In genomic region chr4:152108673-152109072, GRCm38 (mm10) we compare ENCODE assay signal across 9 mouse cellular contexts. TPM values are rescaled to one million over a fixed set of nuclear protein-coding genes. Genes with fewer than 3 reads are reported as not detected.
A peak's percentile ranks its signal among the peaks of the same experiment; 100 is the strongest.
DNase-seq lines count a peak whose midpoint lies in the region; ATAC-seq and TF ChIP-seq lines count a peak whose summit lies in the region.
"Had no signal": no experiment of that assay in that cellular context is flagged by ENCODE, and none has a peak within 500 bp of the region (broad histone marks: within the 10 kb centered on the region; RNA-seq: fewer than 3 reads in every experiment).

No protein-coding gene starts in this region.

- no peak overlapping the region for H3K9ac ChIP-seq in forebrain, postnatal 0 days
- no peak overlapping the region for H3K9ac ChIP-seq in kidney, embryonic 15.5 days
- H3K9ac ChIP-seq in midbrain, embryonic 16.5 days (ENCODE audit: low read depth, low read length), result peak overlapping the region; percentile 53; the same call in 1 of the 2 replicates

- peaks cover 13% of the 10 kb centered on the region for H3K4me1 ChIP-seq in forebrain, postnatal 0 days (ENCODE audit: insufficient read depth)
- peaks cover 40% of the 10 kb centered on the region for H3K4me1 ChIP-seq in kidney, embryonic 15.5 days
- H3K4me1 ChIP-seq in midbrain, embryonic 16.5 days (ENCODE audit: control insufficient read depth, insufficient read depth, low read length), result peaks cover 16% of the 10 kb centered on the region

- H3K27me3 ChIP-seq in forebrain, postnatal 0 days (ENCODE audit: insufficient read depth, low read length), result no peaks in the 10 kb centered on the region
- H3K27me3 ChIP-seq in kidney, embryonic 15.5 days, result no peaks in the 10 kb centered on the region
- H3K27me3 ChIP-seq in midbrain, embryonic 16.5 days (ENCODE audit: control insufficient read depth, insufficient read depth, low read depth, low read length), result peaks cover 3% of the 10 kb centered on the region; the same call in 1 of the 2 replicates

- no peak for ATAC-seq in forebrain, postnatal 0 days
- no peak for ATAC-seq in kidney, embryonic 15.5 days (replicated peaks; ENCODE audit: low FRiP score)
- peak; percentile 15; the same call in 1 of the 2 replicates for ATAC-seq in midbrain, embryonic 16.5 days
- no peak for ATAC-seq in activated CD4-positive, CD25-positive, alpha-beta regulatory T cell, adult 4 months

- H3K4me2 ChIP-seq in forebrain, postnatal 0 days (ENCODE audit: low read depth), result peak overlapping the region; percentile 53
- peak overlapping the region; percentile 71 for H3K4me2 ChIP-seq in kidney, embryonic 15.5 days
- H3K4me2 ChIP-seq in midbrain, embryonic 16.5 days (ENCODE audit: low read length), result peak overlapping the region; percentile 56

- peaks cover 30% of the 10 kb centered on the region for H3K36me3 ChIP-seq in forebrain, postnatal 0 days (ENCODE audit: insufficient read depth)
- H3K36me3 ChIP-seq in kidney, embryonic 15.5 days, result peaks cover 84% of the 10 kb centered on the region
- peaks cover 7% of the 10 kb centered on the region for H3K36me3 ChIP-seq in midbrain, embryonic 16.5 days (ENCODE audit: control insufficient read depth, insufficient read depth, low read length)

- H3K9me3 ChIP-seq in forebrain, postnatal 0 days (ENCODE audit: low read length), result no peaks in the 10 kb centered on the region
- H3K9me3 ChIP-seq in kidney, embryonic 15.5 days (replicated peaks), result no peaks in the 10 kb centered on the region
- no peaks in the 10 kb centered on the region for H3K9me3 ChIP-seq in midbrain, embryonic 16.5 days (replicated peaks; ENCODE audit: control insufficient read depth, low read length, poor library complexity, severe bottlenecking)

- H3K4me3 ChIP-seq in layer of hippocampus, adult 2 months, result no peak overlapping the region
- no peak overlapping the region; the same call in 1 of the 2 replicates for H3K4me3 ChIP-seq in forebrain, postnatal 0 days (ENCODE audit: low read depth, low read length)
- H3K4me3 ChIP-seq in kidney, embryonic 15.5 days (replicated peaks), result peak overlapping the region; percentile 43
- peak overlapping the region; percentile 31 for H3K4me3 ChIP-seq in midbrain, embryonic 16.5 days (ENCODE audit: low read depth, low read length)

- no peak for TF ChIP-seq CTCF in layer of hippocampus, adult 2 months (conservative IDR thresholded peaks at IDR 0.05)
- no peak for TF ChIP-seq CTCF in forebrain, postnatal 0 days (IDR thresholded peaks at IDR 0.05; ENCODE audit: low read depth)

- WGBS in forebrain, postnatal 0 days, result 89% methylated on average over 5 of the region's 5 CpGs
- 69% methylated on average over 5 of the region's 5 CpGs for WGBS in kidney, embryonic 15.5 days
- 80% methylated on average over 5 of the region's 5 CpGs for WGBS in midbrain, embryonic 16.5 days

- no peak for DNase-seq in layer of hippocampus, adult 2 months (ENCODE audit: low spot score in 2 of 2)
- no peak for DNase-seq in layer of hippocampus, postnatal 10 days (ENCODE audit: low spot score in 2 of 2)
- no peak for DNase-seq in forebrain, postnatal 0 days
- DNase-seq in urinary bladder, adult 2 months (ENCODE audit: low spot score), result no peak

- H3K27ac ChIP-seq in layer of hippocampus, adult 2 months, result peak overlapping the region; percentile 64; the same call in 1 of the 2 replicates
- H3K27ac ChIP-seq in forebrain, postnatal 0 days (ENCODE audit: low read depth, low read length), result no peak overlapping the region
- H3K27ac ChIP-seq in kidney, embryonic 15.5 days, result peak overlapping the region; percentile 98
- H3K27ac ChIP-seq in midbrain, embryonic 16.5 days (ENCODE audit: low read length), result peak overlapping the region; percentile 68; the same call in 1 of the 2 replicates

RNA-seq across cellular contexts. Expression of gene Tnfrsf25, which starts 7.1 kb away (rescaled TPM):
- total RNA-seq in layer of hippocampus, adult 2 months (2021), result 10 to 100 TPM; 22.7 to 48.4 TPM
- total RNA-seq in layer of hippocampus, postnatal 10 days (2021), result 10 to 100 TPM; 14.0 to 15.1 TPM
- total RNA-seq in forebrain, postnatal 0 days (2014; rRNA removed), result 1.4 TPM in 1 of 2 replicates, not detected in the other
- polyA plus RNA-seq in forebrain, postnatal 0 days (2015; fragmentation: Nextera tagmentation; extraction: Ambion mirVana), result 0.19 and 0.30 TPM in 2 replicates
- polyA plus RNA-seq in kidney, embryonic 15.5 days (2015; fragmentation: Nextera tagmentation; extraction: Ambion mirVana), result 1.5 and 2.4 TPM in 2 replicates
- 0.37 and 0.83 TPM in 2 replicates for polyA plus RNA-seq in midbrain, embryonic 16.5 days (2015; fragmentation: Nextera tagmentation; extraction: Ambion mirVana)
- polyA plus RNA-seq in activated CD4-positive, CD25-positive, alpha-beta regulatory T cell, adult 4 months (2017; shearing (Covaris generic)), result 100 to 1,000 TPM; 132 to 150 TPM
- 3.7 TPM in 2 replicates for polyA plus RNA-seq in urinary bladder, adult 2 months (2012; rRNA removed)

RNA-seq across cellular contexts. Expression of gene Plekhg5, which starts 36.4 kb away (rescaled TPM):
- 100 to 1,000 TPM; 163 to 164 TPM for total RNA-seq in layer of hippocampus, adult 2 months (2021)
- total RNA-seq in layer of hippocampus, postnatal 10 days (2021), result 10 to 100 TPM; 76.0 to 79.6 TPM
- 16.6 and 18.6 TPM in 2 replicates for total RNA-seq in forebrain, postnatal 0 days (2014; rRNA removed)
- polyA plus RNA-seq in forebrain, postnatal 0 days (2015; fragmentation: Nextera tagmentation; extraction: Ambion mirVana), result 9.2 and 12.8 TPM in 2 replicates
- 19.8 and 20.9 TPM in 2 replicates for polyA plus RNA-seq in kidney, embryonic 15.5 days (2015; fragmentation: Nextera tagmentation; extraction: Ambion mirVana)
- polyA plus RNA-seq in midbrain, embryonic 16.5 days (2015; fragmentation: Nextera tagmentation; extraction: Ambion mirVana), result 11.8 and 13.1 TPM in 2 replicates
- polyA plus RNA-seq in activated CD4-positive, CD25-positive, alpha-beta regulatory T cell, adult 4 months (2017; shearing (Covaris generic)), result 1 to 10 TPM; 1.3 to 2.6 TPM
- 13.2 and 14.6 TPM in 2 replicates for polyA plus RNA-seq in urinary bladder, adult 2 months (2012; rRNA removed)

RNA-seq across cellular contexts. Expression of gene Espn, which starts 43.5 kb away (rescaled TPM):
- 1 to 10 TPM; 1.2 to 1.9 TPM for total RNA-seq in layer of hippocampus, adult 2 months (2021)
- total RNA-seq in layer of hippocampus, postnatal 10 days (2021), result under 1 TPM; 0.62 to 0.78 TPM
- 0.08 and 0.71 TPM in 2 replicates for total RNA-seq in forebrain, postnatal 0 days (2014; rRNA removed)
- 0.50 and 0.69 TPM in 2 replicates for polyA plus RNA-seq in forebrain, postnatal 0 days (2015; fragmentation: Nextera tagmentation; extraction: Ambion mirVana)
- 25.5 and 28.1 TPM in 2 replicates for polyA plus RNA-seq in kidney, embryonic 15.5 days (2015; fragmentation: Nextera tagmentation; extraction: Ambion mirVana)
- polyA plus RNA-seq in midbrain, embryonic 16.5 days (2015; fragmentation: Nextera tagmentation; extraction: Ambion mirVana), result 0.14 and 0.25 TPM in 2 replicates
- 1 to 10 TPM; 6.9 to 8.3 TPM for polyA plus RNA-seq in activated CD4-positive, CD25-positive, alpha-beta regulatory T cell, adult 4 months (2017; shearing (Covaris generic))
- polyA plus RNA-seq in urinary bladder, adult 2 months (2012; rRNA removed), result 6.0 and 7.8 TPM in 2 replicates

RNA-seq across cellular contexts. Expression of gene Hes2, which starts 50.0 kb away (rescaled TPM):
- total RNA-seq in layer of hippocampus, adult 2 months (2021), result not detected
- not detected for total RNA-seq in layer of hippocampus, postnatal 10 days (2021)
- total RNA-seq in forebrain, postnatal 0 days (2014; rRNA removed), result not detected in 2 replicates
- not detected in 2 replicates for polyA plus RNA-seq in forebrain, postnatal 0 days (2015; fragmentation: Nextera tagmentation; extraction: Ambion mirVana)
- 0.08 and 0.17 TPM in 2 replicates for polyA plus RNA-seq in kidney, embryonic 15.5 days (2015; fragmentation: Nextera tagmentation; extraction: Ambion mirVana)
- not detected in 2 replicates for polyA plus RNA-seq in midbrain, embryonic 16.5 days (2015; fragmentation: Nextera tagmentation; extraction: Ambion mirVana)
- polyA plus RNA-seq in activated CD4-positive, CD25-positive, alpha-beta regulatory T cell, adult 4 months (2017; shearing (Covaris generic)), result not detected
- 0.23 and 0.46 TPM in 2 replicates for polyA plus RNA-seq in urinary bladder, adult 2 months (2012; rRNA removed)
- polyA plus RNA-seq: intestine, embryonic 14.5 days; limb, embryonic 11.5 days had no signal

Comparison
In these comparisons a context has a peak if more than half of its experiments do, and no peak if none do; other contexts are left out.
1. H3K4me3 ChIP-seq: peak in kidney, embryonic 15.5 days (single experiment) and midbrain, embryonic 16.5 days (single experiment); none in layer of hippocampus, adult 2 months (single experiment) and forebrain, postnatal 0 days (single experiment).
2. RNA of gene Tnfrsf25, which starts 7.1 kb away (polyA plus RNA-seq): 132 to 150 TPM in activated CD4-positive, CD25-positive, alpha-beta regulatory T cell, adult 4 months; 3.7 TPM in urinary bladder, adult 2 months, 1.5 to 2.4 TPM in kidney, embryonic 15.5 days, 0.37 to 0.83 TPM in midbrain, embryonic 16.5 days and 0.19 to 0.30 TPM in forebrain, postnatal 0 days; every median in the first group is over 10 times any median in the second.
3. Peak in every context shown above with its lines, with median percentiles within 50 percentile points of each other: H3K4me2 ChIP-seq.